Comparison of ENCODE assay signal across 1 mouse cellular context in the genomic region with DNA sequence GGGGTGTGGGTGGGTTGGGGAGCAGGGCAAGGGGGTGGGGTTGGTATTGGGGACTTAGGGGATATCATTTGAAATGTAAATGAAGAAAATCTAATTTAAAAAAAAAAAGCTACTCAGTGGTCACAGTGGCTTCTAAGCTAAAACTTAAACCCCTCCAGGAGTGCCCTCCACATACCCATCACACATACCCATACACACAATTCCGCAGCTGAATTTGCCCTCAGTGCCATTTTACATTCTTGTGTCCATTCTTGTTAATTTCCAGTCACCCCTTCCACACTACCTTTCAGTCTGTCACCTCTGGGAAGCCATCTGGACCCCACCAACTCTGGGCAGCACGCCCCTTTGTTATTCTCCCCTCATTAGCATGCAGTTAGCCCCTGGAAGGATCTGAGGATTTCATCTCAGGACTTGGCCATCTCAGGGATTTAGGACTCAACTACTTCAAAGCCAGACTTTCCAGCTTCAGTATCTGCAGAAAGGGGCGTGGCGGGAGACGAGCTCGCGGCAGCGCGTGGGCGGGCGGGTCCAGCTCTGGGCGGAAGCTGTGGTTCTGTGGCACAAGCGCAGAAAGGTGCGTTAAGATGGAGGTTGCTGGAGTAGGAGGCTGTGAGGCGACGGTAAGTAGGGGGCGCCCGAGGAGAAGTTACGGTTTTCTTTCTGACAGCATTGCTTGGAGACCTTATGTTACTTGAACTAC.
A peak's percentile ranks its signal among the peaks of the same experiment; 100 is the strongest.
TF ChIP-seq lines count a peak whose summit lies in the region.

TSS of gene Atp8b5 (plus strand) at position 537 of the 700 bp plus-strand sequence.

TF ChIP-seq in MEL, 35 proteins besides CTCF, POLR2A, EP300 and RAD21 (continued from another document):
- no peak for TF ChIP-seq UBTF (IDR thresholded peaks at IDR 0.05; ENCODE audit: borderline replicate concordance, insufficient read depth, low read depth, low read length)
- 0 out of 2 replicates have a peak, but pooled peaks have one; percentile 42 for TF ChIP-seq TCF12 (IDR thresholded peaks at IDR 0.05; ENCODE audit: low read depth, low read length)
- TF ChIP-seq ELF1 (IDR thresholded peaks at IDR 0.05; ENCODE audit: low read depth, low read length), result peak; percentile 67; the same call in 1 of the 2 replicates
- TF ChIP-seq KAT2A (conservative IDR thresholded peaks at IDR 0.05; ENCODE audit: low read depth, low read length), result no peak
- TF ChIP-seq NELFE (IDR thresholded peaks at IDR 0.05; ENCODE audit: low read depth, low read length), result peak; percentile 58
- no peak for TF ChIP-seq MEF2A (IDR thresholded peaks at IDR 0.05; ENCODE audit: extremely low read depth, insufficient replicate concordance, low read depth, low read length, poor library complexity, severe bottlenecking)
- 0 out of 2 replicates have a peak, but pooled peaks have one; percentile 36 for TF ChIP-seq E2F4 (IDR thresholded peaks at IDR 0.05; ENCODE audit: borderline replicate concordance, low read depth, low read length)
